Mouse (Mus musculus) E14TG2a.4 (cell line): ENCODE results near the gene Ciao2b.

Experiments
- CTCF ChIP-seq: conservative IDR thresholded peaks from 2 replicates; pipeline ENCODE4 v1.5.1; 2014; ENCODE audit warnings: low read length
- NANOG ChIP-seq: IDR thresholded peaks from 2 replicates; pipeline ENCODE4 v1.6.1; 2014; ENCODE audit warnings: borderline replicate concordance, low read length, mixed read lengths

DNA sequence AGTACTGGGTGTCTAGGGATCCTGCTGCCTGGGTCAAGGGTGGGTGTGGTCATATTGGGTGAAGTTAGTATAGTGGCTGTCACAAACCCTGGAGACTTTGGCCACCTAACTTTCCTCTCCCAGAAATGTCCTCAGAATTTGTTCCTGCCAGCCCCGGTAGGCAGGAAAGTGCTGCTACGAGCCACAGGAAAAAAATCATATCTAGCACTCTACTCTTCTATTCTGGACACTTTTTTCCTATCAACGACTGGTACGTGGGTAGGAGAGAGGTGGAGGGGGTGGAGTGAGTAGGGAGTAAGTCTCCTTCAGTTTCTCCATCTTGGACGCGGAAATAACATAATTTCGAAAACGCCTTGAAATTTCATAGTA lies 11.7 kb downstream of the Ciao2b start:
- TF ChIP-seq CTCF (no peak), NANOG (no peak)
